Mouse (Mus musculus): ENCODE data around the gene Cxcl12. TPM values are rescaled to one million over a fixed set of nuclear protein-coding genes. Genes with fewer than 3 reads are reported as not detected.

Cxcl12 gene
- polyA plus RNA-seq (2015; fragmentation: Nextera tagmentation; extraction: Ambion mirVana) = 138 and 141 TPM in 2 replicates

DNA sequence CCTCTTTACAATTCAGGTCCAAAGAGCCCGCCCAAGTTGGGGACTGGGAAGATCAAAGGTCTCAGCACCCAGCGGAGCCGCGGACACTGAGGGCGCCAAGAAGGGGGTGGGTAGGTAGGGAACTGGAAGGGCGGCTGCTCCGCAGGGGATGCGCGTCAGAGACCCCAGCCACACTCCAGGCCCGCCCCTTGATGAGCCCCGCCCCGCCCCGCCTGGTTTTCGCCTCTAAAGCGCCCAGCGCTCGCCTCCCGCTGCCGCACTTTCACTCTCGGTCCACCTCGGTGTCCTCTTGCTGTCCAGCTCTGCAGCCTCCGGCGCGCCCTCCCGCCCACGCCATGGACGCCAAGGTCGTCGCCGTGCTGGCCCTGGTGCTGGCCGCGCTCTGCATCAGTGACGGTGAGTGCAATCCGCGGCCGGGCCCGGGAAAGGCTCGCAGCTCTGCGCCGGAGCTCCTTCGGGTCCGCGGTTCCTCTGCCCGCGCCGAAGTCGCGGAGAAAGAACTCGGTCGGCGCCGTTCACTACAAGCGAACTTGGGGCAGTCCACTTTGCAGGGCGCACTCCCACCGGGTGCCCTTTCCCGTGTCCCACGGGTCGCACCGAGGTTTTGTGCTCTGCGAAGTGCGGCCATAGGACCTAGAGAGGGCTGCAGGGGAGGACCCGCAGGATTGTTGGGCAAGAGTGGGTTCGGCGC, at the start of gene Cxcl12:
Gene Cxcl12, plus strand, starts transcription at position 215 of the 691 bp plus-strand sequence.
- Histone ChIP-seq H3K4me2 (replicated peaks) (peak within 1 kb of the TSS; percentile 91), H3K4me1 (peaks cover 41% of the 10 kb centered on the region), H3K9me3 (no peaks in the 10 kb centered on the region), H3K9ac (peak within 1 kb of the TSS; percentile 86), H3K27ac (peak within 1 kb of the TSS; percentile 58; the same call in 1 of the 2 replicates), H3K27me3 (peaks cover 62% of the 10 kb centered on the region), H3K4me3 (peak within 1 kb of the TSS; percentile 76), H3K36me3 (peaks cover 11% of the 10 kb centered on the region; the same call in 1 of the 2 replicates)
- ATAC-seq (ENCODE audit: low FRiP score, low read depth) = peak; percentile 60
- under 1% methylated on average over 56 of the region's 64 CpGs for WGBS

DNA sequence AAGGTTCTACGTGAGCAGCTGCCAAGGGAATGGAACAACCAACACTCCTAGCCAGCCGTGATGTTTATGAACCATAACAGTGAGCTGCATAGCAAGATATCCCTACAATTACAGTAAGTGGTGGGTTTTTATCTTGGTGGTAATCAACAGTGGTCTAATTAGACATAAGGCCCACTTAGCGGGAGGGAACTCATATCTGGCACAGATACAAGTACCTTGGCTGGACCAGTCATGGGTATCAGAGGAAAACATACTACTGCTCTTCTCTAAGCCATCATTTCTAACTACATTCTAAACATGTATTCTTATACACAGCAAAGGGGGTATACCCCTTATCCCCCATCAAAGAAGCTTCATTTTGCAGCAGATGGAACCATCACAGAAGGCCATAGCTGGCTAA, 46.3 kb upstream of the Cxcl12 start:
- no peaks in the 10 kb centered on the region for H3K36me3 ChIP-seq
- H3K4me2 ChIP-seq (replicated peaks) = no peak overlapping the region
- ATAC-seq (ENCODE audit: low FRiP score, low read depth) = no peak
- no peak overlapping the region for H3K4me3 ChIP-seq
- no peak overlapping the region for H3K27ac ChIP-seq
- H3K4me1 ChIP-seq = peaks cover 17% of the 10 kb centered on the region
- 89% methylated on average over 3 of the region's 3 CpGs for WGBS
- H3K27me3 ChIP-seq = no peaks in the 10 kb centered on the region
- no peaks in the 10 kb centered on the region for H3K9me3 ChIP-seq
- no peak overlapping the region for H3K9ac ChIP-seq

GRCm38 (mm10) chr6:117126356-117126755, 42.0 kb upstream of the Cxcl12 start:
- Histone ChIP-seq H3K4me1 (peaks cover 27% of the 10 kb centered on the region), H3K4me3 (no peak overlapping the region), H3K27me3 (no peaks in the 10 kb centered on the region), H3K9ac (no peak overlapping the region), H3K9me3 (no peaks in the 10 kb centered on the region), H3K36me3 (no peaks in the 10 kb centered on the region), H3K4me2 (replicated peaks) (no peak overlapping the region), H3K27ac (no peak overlapping the region)
- 79% methylated on average over 1 of the region's 1 CpGs for WGBS
- no peak for ATAC-seq (ENCODE audit: low FRiP score, low read depth)

GRCm38 (mm10) chr6:117129443-117129842, 38.9 kb upstream of the Cxcl12 start:
- ATAC-seq (ENCODE audit: low FRiP score, low read depth) = peak; percentile 25; the same call in 1 of the 2 replicates

GRCm38 (mm10) chr6:117130680-117131111, 37.6 kb upstream of the Cxcl12 start:
- Histone ChIP-seq H3K9ac (no peak overlapping the region), H3K4me2 (replicated peaks) (no peak overlapping the region), H3K9me3 (0 out of 2 replicates have a peak, but pooled peaks cover 2% of the 10 kb centered on the region), H3K27ac (no peak overlapping the region; the same call in 1 of the 2 replicates), H3K36me3 (no peaks in the 10 kb centered on the region), H3K27me3 (no peaks in the 10 kb centered on the region), H3K4me1 (peaks cover 46% of the 10 kb centered on the region), H3K4me3 (no peak overlapping the region)
- ATAC-seq (ENCODE audit: low FRiP score, low read depth) = no peak
- WGBS = 46% methylated on average over 15 of the region's 15 CpGs

More at GRCm38 (mm10) chr6:117129443-117129842, 38.9 kb upstream of the Cxcl12 start:
- Histone ChIP-seq H3K9ac (no peak overlapping the region), H3K36me3 (no peaks in the 10 kb centered on the region), H3K27ac (no peak overlapping the region), H3K27me3 (no peaks in the 10 kb centered on the region), H3K4me1 (peaks cover 40% of the 10 kb centered on the region), H3K9me3 (no peaks in the 10 kb centered on the region), H3K4me3 (no peak overlapping the region), H3K4me2 (replicated peaks) (no peak overlapping the region)
- 66% methylated on average over 4 of the region's 4 CpGs for WGBS

DNA sequence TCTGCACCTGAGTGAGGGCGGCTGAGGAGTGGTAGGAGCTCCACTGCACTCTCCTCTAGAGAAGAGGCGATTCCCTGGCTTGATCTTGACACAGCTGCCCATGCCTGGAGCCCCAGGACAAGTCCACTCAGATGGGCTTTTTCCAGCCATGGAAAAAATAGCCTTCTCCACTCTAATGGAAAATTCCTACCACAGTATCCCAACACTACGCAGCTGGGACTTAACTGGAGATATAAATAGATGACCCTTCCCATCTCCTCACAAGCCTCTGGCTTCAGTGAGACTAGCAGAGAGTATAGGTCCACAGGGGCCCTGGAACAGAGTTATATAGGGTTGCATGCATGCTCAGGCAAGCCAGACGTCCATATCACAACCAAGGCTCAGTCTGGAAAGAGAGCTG, 33.8 kb upstream of the Cxcl12 start:
- WGBS = 66% methylated on average over 4 of the region's 4 CpGs
- Histone ChIP-seq H3K4me1 (peaks cover 32% of the 10 kb centered on the region), H3K9me3 (0 out of 2 replicates have a peak, but pooled peaks cover 2% of the 10 kb centered on the region), H3K4me2 (replicated peaks) (no peak overlapping the region), H3K36me3 (no peaks in the 10 kb centered on the region), H3K27me3 (no peaks in the 10 kb centered on the region), H3K27ac (peak overlapping the region; percentile 44; the same call in 1 of the 2 replicates), H3K9ac (no peak overlapping the region), H3K4me3 (no peak overlapping the region)
- peak; percentile 59; the same call in 1 of the 2 replicates for ATAC-seq (ENCODE audit: low FRiP score, low read depth)

- 73% methylated on average over 2 of the region's 2 CpGs for WGBS
These were observed 30.6 kb upstream of the Cxcl12 start for GRCm38 (mm10) chr6:117137735-117138134.

DNA sequence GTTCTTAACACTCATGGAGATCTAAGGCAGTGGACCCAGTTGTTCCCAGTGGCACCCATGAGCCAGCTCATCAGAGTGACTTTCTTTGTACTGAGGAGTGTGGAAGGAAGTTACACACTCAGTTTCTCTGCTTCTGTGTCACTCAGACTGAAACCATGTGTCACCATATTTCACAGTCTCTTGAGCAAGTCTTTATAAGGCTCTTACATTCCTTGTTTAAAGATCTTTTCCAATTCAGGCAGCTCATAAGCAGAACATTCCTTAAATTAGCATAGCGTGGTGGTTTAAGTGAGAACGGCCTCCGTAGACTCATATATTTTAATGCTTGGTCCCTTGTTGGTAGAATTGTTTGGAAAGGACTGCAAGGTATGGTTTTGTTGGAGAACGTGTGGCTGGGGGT, 27.4 kb upstream of the Cxcl12 start:
- H3K4me3 ChIP-seq = no peak overlapping the region
- H3K36me3 ChIP-seq = no peaks in the 10 kb centered on the region
- no peak overlapping the region for H3K4me2 ChIP-seq (replicated peaks)
- H3K27me3 ChIP-seq = 0 out of 2 replicates have a peak, but pooled peaks cover 5% of the 10 kb centered on the region
- peaks cover 5% of the 10 kb centered on the region; the same call in 1 of the 2 replicates for H3K4me1 ChIP-seq
- H3K9me3 ChIP-seq = no peaks in the 10 kb centered on the region
- ATAC-seq (ENCODE audit: low FRiP score, low read depth) = peak; percentile 28; the same call in 1 of the 2 replicates
- 45% methylated on average over 4 of the region's 4 CpGs for WGBS
- H3K9ac ChIP-seq = no peak overlapping the region
- peak overlapping the region; percentile 3; the same call in 1 of the 2 replicates for H3K27ac ChIP-seq

More at GRCm38 (mm10) chr6:117137735-117138134, 30.6 kb upstream of the Cxcl12 start:
- no peak for ATAC-seq (ENCODE audit: low FRiP score, low read depth)
- Histone ChIP-seq H3K9me3 (0 out of 2 replicates have a peak, but pooled peaks cover 2% of the 10 kb centered on the region), H3K9ac (no peak overlapping the region), H3K4me3 (no peak overlapping the region), H3K36me3 (no peaks in the 10 kb centered on the region), H3K27me3 (0 out of 2 replicates have a peak, but pooled peaks cover 1% of the 10 kb centered on the region), H3K4me2 (replicated peaks) (no peak overlapping the region), H3K4me1 (peaks cover 21% of the 10 kb centered on the region), H3K27ac (no peak overlapping the region)

DNA sequence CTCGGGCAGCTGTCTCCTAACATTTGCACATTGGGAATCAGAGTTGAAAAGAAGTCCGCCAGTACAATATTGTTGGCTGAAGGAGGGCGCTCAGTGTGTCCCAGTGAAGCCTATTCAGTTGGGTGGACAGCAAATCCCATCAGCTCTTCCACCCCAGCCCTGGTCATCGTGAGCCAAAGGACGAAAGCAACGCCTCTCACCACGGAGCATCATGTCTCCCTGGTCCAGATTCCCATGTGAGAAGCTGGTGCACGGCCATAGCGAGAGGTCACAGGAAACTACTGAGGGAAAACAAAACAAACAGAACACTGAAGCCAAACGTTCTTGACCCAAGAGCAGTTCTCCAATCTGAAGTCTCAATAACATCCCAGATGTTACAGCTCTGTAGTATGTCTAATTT, 21.4 kb upstream of the Cxcl12 start:
- peaks cover 20% of the 10 kb centered on the region; the same call in 1 of the 2 replicates for H3K27me3 ChIP-seq
- WGBS = 86% methylated on average over 10 of the region's 10 CpGs
- ATAC-seq (ENCODE audit: low FRiP score, low read depth) = no peak
- H3K4me2 ChIP-seq (replicated peaks) = no peak overlapping the region
- no peak overlapping the region for H3K27ac ChIP-seq
- H3K9ac ChIP-seq = no peak overlapping the region
- H3K4me1 ChIP-seq = peaks cover 19% of the 10 kb centered on the region
- no peaks in the 10 kb centered on the region for H3K9me3 ChIP-seq
- no peaks in the 10 kb centered on the region for H3K36me3 ChIP-seq
- no peak overlapping the region for H3K4me3 ChIP-seq

DNA sequence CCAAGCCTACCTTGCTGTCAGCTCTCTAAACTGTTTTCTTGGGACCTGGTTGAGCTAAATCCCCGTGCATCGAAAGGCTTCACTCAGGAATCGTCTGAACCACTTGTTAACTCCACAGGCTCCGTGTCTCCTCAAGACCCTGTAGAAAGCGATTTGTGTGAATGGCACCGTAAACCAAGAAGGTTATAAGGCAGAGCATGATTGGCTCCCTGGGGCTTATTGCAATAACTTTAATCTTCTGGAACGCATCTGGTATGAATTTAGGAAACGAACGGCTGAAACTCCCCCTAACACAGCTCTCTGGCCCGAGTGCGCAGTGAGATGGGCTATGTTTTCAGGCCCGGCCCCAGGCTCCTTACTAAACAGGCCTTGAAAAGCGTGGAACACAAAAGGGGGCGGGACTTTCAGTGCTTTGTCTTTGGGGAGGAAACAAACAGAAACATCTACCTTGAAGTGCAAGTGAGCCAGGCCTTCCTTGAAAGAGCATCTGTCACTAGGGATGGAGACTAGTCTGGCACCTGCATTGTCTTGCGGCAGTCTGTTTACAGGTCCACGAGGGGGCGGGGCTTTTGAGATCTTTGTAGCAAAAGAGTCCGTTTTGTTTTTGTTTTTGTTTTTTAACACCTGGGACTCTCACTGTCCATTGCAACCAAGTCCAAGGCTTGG, 16.7 kb upstream of the Cxcl12 start:
- WGBS = 6% methylated on average over 18 of the region's 18 CpGs
- peaks cover 13% of the 10 kb centered on the region for H3K27me3 ChIP-seq
- peak overlapping the region; percentile 67; the same call in 1 of the 2 replicates for H3K27ac ChIP-seq
- no peak overlapping the region for H3K9ac ChIP-seq
- no peak overlapping the region for H3K4me3 ChIP-seq
- H3K36me3 ChIP-seq = no peaks in the 10 kb centered on the region
- H3K9me3 ChIP-seq = no peaks in the 10 kb centered on the region
- peak overlapping the region; percentile 44 for H3K4me2 ChIP-seq (replicated peaks)
- H3K4me1 ChIP-seq = peaks cover 45% of the 10 kb centered on the region
- peak; percentile 86 for ATAC-seq (ENCODE audit: low FRiP score, low read depth)

- Histone ChIP-seq H3K4me1 (peaks cover 54% of the 10 kb centered on the region), H3K36me3 (no peaks in the 10 kb centered on the region), H3K27me3 (peaks cover 13% of the 10 kb centered on the region), H3K9me3 (no peaks in the 10 kb centered on the region), H3K4me3 (no peak overlapping the region), H3K9ac (no peak overlapping the region), H3K4me2 (replicated peaks) (no peak overlapping the region), H3K27ac (peak overlapping the region; percentile 61; the same call in 1 of the 2 replicates)
- no peak; the same call in 1 of the 2 replicates for ATAC-seq (ENCODE audit: low FRiP score, low read depth)
- WGBS = 39% methylated on average over 5 of the region's 5 CpGs
These were observed 15.3 kb upstream of the Cxcl12 start for GRCm38 (mm10) chr6:117153046-117153445.

- WGBS = 72% methylated on average over 4 of the region's 4 CpGs
- H3K9me3 ChIP-seq = no peaks in the 10 kb centered on the region
- H3K4me3 ChIP-seq = no peak overlapping the region
These were observed 11.5 kb upstream of the Cxcl12 start for GRCm38 (mm10) chr6:117156846-117157245.

More at GRCm38 (mm10) chr6:117156846-117157245, 11.5 kb upstream of the Cxcl12 start:
- no peak overlapping the region for H3K4me2 ChIP-seq (replicated peaks)
- no peak overlapping the region for H3K27ac ChIP-seq
- H3K9ac ChIP-seq = no peak overlapping the region
- H3K27me3 ChIP-seq = peaks cover 14% of the 10 kb centered on the region
- no peaks in the 10 kb centered on the region for H3K36me3 ChIP-seq
- ATAC-seq (ENCODE audit: low FRiP score, low read depth) = no peak
- peaks cover 53% of the 10 kb centered on the region for H3K4me1 ChIP-seq

Measured in limb, embryonic 13.5 days (tissue).